Mouse (Mus musculus) kidney, embryonic 16.5 days (tissue): ENCODE data around the gene Pno1. TPM values are rescaled to one million over a fixed set of nuclear protein-coding genes. Genes with fewer than 3 reads are reported as not detected.

ENCODE experiments used
- ATAC-seq: fragments of 200-750 bp; cut with Nextera tagmentation; 2 replicates; pipeline ENCODE4 v1.8.0; 2017; ENCODE audit warnings: moderate TSS enrichment; ENCODE audit not compliant: low FRiP score, low TSS enrichment
- H3K27ac ChIP-seq: fragments of 300-500 bp; sonication (generic); 2 replicates; pipeline ENCODE4 v1.5.1; 2014; ENCODE audit warnings: low read length
- H3K27me3 ChIP-seq: fragments of 300-500 bp; sonication (generic); 2 replicates; pipeline ENCODE4 v1.6.1; 2014; ENCODE audit warnings: low read length, control low read depth, mixed read lengths; ENCODE audit not compliant: insufficient read depth
- H3K36me3 ChIP-seq: fragments of 300-500 bp; sonication (generic); 2 replicates; pipeline ENCODE4 v1.6.1; 2014; ENCODE audit warnings: low read length, control low read depth, mixed read lengths; ENCODE audit not compliant: insufficient read depth
- H3K4me1 ChIP-seq: fragments of 300-500 bp; sonication (generic); 2 replicates; pipeline ENCODE4 v1.6.1; 2014; ENCODE audit warnings: low read length, control low read depth, mixed read lengths; ENCODE audit not compliant: insufficient read depth
- H3K4me2 ChIP-seq: fragments of 300-500 bp; sonication (generic); replicated peaks from 2 replicates; pipeline ENCODE4 v1.6.1; 2014; ENCODE audit warnings: low read depth, low read length
- H3K4me3 ChIP-seq: fragments of 300-500 bp; sonication (generic); 2 replicates; pipeline ENCODE4 v1.5.1; 2014; ENCODE audit warnings: mild to moderate bottlenecking, low read length
- H3K9ac ChIP-seq: fragments of 300-500 bp; sonication (generic); replicated peaks from 2 replicates; pipeline ENCODE4 v1.6.1; 2014; ENCODE audit warnings: low read length
- H3K9me3 ChIP-seq: fragments of 300-500 bp; sonication (generic); 2 replicates; pipeline ENCODE4 v1.6.1; 2016; ENCODE audit warnings: low read length, control low read depth
- WGBS: fragments of 180-500 bp; shearing (Covaris S2); extraction: QIAGEN DNeasy Blood & Tissue Kit; methylation state at CpG from one replicate; pipeline ENCODE4 v1.1.7; 2014; 5-methylcytosine and 5-hydroxymethylcytosine counted together
- polyA plus RNA-seq: library from polyadenylated mRNA; unstranded; fragments of >200 nt; fragmentation: Nextera tagmentation; extraction: Ambion mirVana; gene quantifications from 2 replicates; pipeline ENCODE4 v1.2.1, GENCODE M21; 2015

The Pno1 gene
- polyA plus RNA-seq, 1 experiment from 2014 or later = 68.4 TPM

- Histone ChIP-seq H3K4me2 (peak overlapping the region; percentile 62), H3K27me3 (no peaks in the 10 kb centered on the region), H3K36me3 (no peaks in the 10 kb centered on the region), H3K4me3 (peak overlapping the region; percentile 99), H3K4me1 (peaks cover 25% of the 10 kb centered on the region), H3K9me3 (no peaks in the 10 kb centered on the region), H3K27ac (peak overlapping the region; percentile 98), H3K9ac (peak overlapping the region; percentile 99)
- under 1% methylated on average over 34 of the region's 46 CpGs for WGBS
- peak; percentile 35 for ATAC-seq
Observed at GRCm38 (mm10) chr11:17159738-17160241, 51.6 kb downstream of the Pno1 start.

DNA sequence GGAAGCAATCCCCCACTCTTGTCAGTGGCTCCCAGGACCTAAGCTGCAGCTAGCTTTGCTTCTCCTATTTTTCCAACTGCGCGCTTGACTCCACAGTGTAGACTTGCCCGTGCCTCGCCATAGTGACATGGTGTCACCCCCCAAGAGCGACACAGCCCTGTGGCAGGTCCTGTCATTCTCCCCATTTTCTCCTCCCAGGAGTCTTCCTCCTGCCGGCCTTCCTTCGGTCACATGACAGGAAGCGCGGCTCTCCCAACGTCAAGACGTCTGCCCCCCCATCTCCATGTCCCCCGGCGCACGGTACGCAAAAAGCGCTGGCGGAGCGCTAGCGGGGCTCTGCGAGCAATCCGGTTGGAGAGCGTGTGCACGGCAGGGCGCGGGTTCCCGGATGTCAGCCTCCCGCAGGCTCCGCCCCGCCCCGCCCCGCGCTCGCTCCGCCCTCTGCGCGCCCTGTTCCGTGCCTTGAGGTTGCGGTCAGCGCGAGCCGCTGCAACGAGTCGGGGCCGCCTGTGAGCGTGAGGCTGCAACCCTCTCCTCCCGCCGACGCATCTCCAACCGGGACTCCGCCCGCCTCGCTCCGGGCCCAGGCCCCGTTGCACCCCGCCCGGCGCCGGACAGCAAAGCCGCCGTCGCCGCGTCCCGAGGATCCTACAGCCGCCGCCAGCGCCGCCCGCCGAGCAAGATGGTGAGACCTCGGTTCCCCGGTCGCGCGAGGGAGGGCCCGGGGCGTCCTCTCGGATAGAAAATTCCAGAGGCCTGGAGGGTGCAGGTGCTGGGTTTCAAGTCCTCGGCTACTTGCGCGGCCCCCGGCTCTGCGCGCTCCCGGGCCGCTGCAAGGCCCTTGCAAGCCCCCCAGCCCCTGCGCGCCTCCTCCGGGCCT, 52.3 kb downstream of the Pno1 start, which contains the start of gene Ppp3r1:
Gene Ppp3r1 (plus strand): TSS at position 406 of the 880 bp plus-strand sequence.
- H3K9ac ChIP-seq = peak within 1 kb of the TSS; percentile 99
- no peaks in the 10 kb centered on the region for H3K9me3 ChIP-seq
- H3K4me2 ChIP-seq = peak within 1 kb of the TSS; percentile 79
- peak within 1 kb of the TSS; percentile 99 for H3K4me3 ChIP-seq
- H3K27ac ChIP-seq = peak within 1 kb of the TSS; percentile 98
- under 1% methylated on average over 72 of the region's 89 CpGs for WGBS
- no peaks in the 10 kb centered on the region for H3K27me3 ChIP-seq
- peak; percentile 99 for ATAC-seq
- H3K4me1 ChIP-seq = peaks cover 23% of the 10 kb centered on the region
- no peaks in the 10 kb centered on the region for H3K36me3 ChIP-seq

Other genes starting within 250 kb of the Pno1 start
- gene Cnrip1, start 160.0 kb downstream of the Pno1 start, polyA plus RNA-seq = 31.4 and 32.4 TPM in 2 replicates
- 1.6 TPM in 2 replicates for gene Plek, start 159.2 kb downstream of the Pno1 start, polyA plus RNA-seq
- gene Ppp3r1, start 52.3 kb downstream of the Pno1 start, polyA plus RNA-seq = 84.6 and 86.5 TPM in 2 replicates
- 27.6 and 30.0 TPM in 2 replicates for gene Wdr92, start 29.5 kb downstream of the Pno1 start, polyA plus RNA-seq
- gene C1d, start 46.0 kb upstream of the Pno1 start, polyA plus RNA-seq = 90.2 and 98.0 TPM in 2 replicates